Mouse (Mus musculus) CH12.LX (cell line): ENCODE results near the gene Igf1r. TPM values are rescaled to one million over a fixed set of nuclear protein-coding genes. Genes with fewer than 3 reads are reported as not detected.

Source experiments
- DNase-seq: peaks from one replicate; pipeline ENCODE4 v3.0.0-alpha.2; 2013; ENCODE audit errors: extremely low read depth
- H3K27ac ChIP-seq: 2 replicates; pipeline ENCODE4 v1.5.1; 2012; ENCODE audit warnings: low read depth, mild to moderate bottlenecking, control low read depth, moderate library complexity; ENCODE audit not compliant: insufficient read depth
- H3K27me3 ChIP-seq: replicated peaks from 2 replicates; pipeline ENCODE3; 2012; ENCODE audit warnings: inconsistent platforms
- H3K36me3 ChIP-seq, 2 experiments: replicated peaks in 1 of 2; 2 replicates each; pipeline versions ENCODE3 to v1.6.1; 2012; ENCODE audit warnings: inconsistent platforms in 1 of 2, low read length in 1 of 2, mild to moderate bottlenecking in 1 of 2, mixed read lengths in 1 of 2, moderate library complexity in 1 of 2; ENCODE audit not compliant: control insufficient read depth in 1 of 2, insufficient read depth in 1 of 2
- H3K4me1 ChIP-seq, 2 experiments: 2 replicates each; pipeline ENCODE4 v1.6.1; 2012; ENCODE audit warnings: inconsistent platforms in 1 of 2, moderate library complexity in 1 of 2; ENCODE audit not compliant: insufficient read depth in 2 of 2, control insufficient read depth in 1 of 2
- H3K4me2 ChIP-seq: 2 replicates; pipeline ENCODE4 v1.6.1; 2012; ENCODE audit warnings: low read depth, mild to moderate bottlenecking, control low read depth; ENCODE audit not compliant: poor library complexity, insufficient read depth, severe bottlenecking
- H3K4me3 ChIP-seq, 3 experiments: fragments of 150-350 bp in 1 of 3; sonication (generic) in 1 of 3; replicated peaks in 1 of 3; 2 replicates each; pipeline versions ENCODE3 to v1.5.1; 2011 to 2012; ENCODE audit warnings: low read depth in 2 of 3, low read length in 2 of 3, mild to moderate bottlenecking in 2 of 3, moderate library complexity in 2 of 3, control low read depth in 1 of 3, improper control_type of control experiment in 1 of 3, inconsistent platforms in 1 of 3, mixed read lengths in 1 of 3; ENCODE audit not compliant: poor library complexity in 1 of 3
- H3K79me2 ChIP-seq: replicated peaks from 2 replicates; pipeline ENCODE4 v1.6.1; 2012; ENCODE audit warnings: mild to moderate bottlenecking, moderate library complexity; ENCODE audit not compliant: control insufficient read depth, poor library complexity, insufficient read depth, severe bottlenecking; ENCODE audit errors: extremely low read depth
- H3K9ac ChIP-seq: 2 replicates; pipeline ENCODE4 v1.6.1; 2012; ENCODE audit warnings: low read depth, mild to moderate bottlenecking, control low read depth, moderate library complexity; ENCODE audit not compliant: insufficient read depth
- H3K9me3 ChIP-seq: replicated peaks from 2 replicates; pipeline ENCODE3; 2012; ENCODE audit warnings: low read length, inconsistent platforms, mixed read lengths
- CHD1 ChIP-seq: IDR thresholded peaks from 2 replicates; pipeline ENCODE4 v1.6.1; 2012; ENCODE audit warnings: low read depth, low read length, improper control_type of control experiment, inconsistent platforms
- CHD2 ChIP-seq: IDR thresholded peaks from 2 replicates; pipeline ENCODE4 v1.6.1; 2011; ENCODE audit warnings: low read length, improper control_type of control experiment
- CTCF ChIP-seq, 2 experiments: IDR thresholded peaks in 1 of 2; conservative IDR thresholded peaks in 1 of 2; 2 replicates each; pipeline ENCODE4 v1.5.1; 2011 to 2012; ENCODE audit warnings: low read depth in 2 of 2, low read length in 2 of 2, improper control_type of control experiment in 1 of 2, inconsistent platforms in 1 of 2, mild to moderate bottlenecking in 1 of 2, moderate library complexity in 1 of 2
- ELF1 ChIP-seq: IDR thresholded peaks from 2 replicates; pipeline ENCODE4 v1.6.1; 2014; ENCODE audit warnings: low read depth, mild to moderate bottlenecking, inconsistent platforms, low read length, improper control_type of control experiment
- ETS1 ChIP-seq: conservative IDR thresholded peaks from 2 replicates; pipeline ENCODE4 v1.6.1; 2012; ENCODE audit warnings: low read depth, mild to moderate bottlenecking, inconsistent platforms, low read length, improper control_type of control experiment, moderate library complexity
- GABPA ChIP-seq: IDR thresholded peaks from 2 replicates; pipeline ENCODE4 v1.6.1; 2012; ENCODE audit warnings: low read depth, low read length, improper control_type of control experiment, inconsistent platforms; ENCODE audit not compliant: insufficient replicate concordance
- JUN ChIP-seq: IDR thresholded peaks from 2 replicates; pipeline ENCODE4 v1.6.1; 2011; ENCODE audit warnings: low read depth, mild to moderate bottlenecking, low read length, improper control_type of control experiment, moderate library complexity; ENCODE audit not compliant: insufficient read depth
- MAX ChIP-seq: IDR thresholded peaks from 2 replicates; pipeline ENCODE4 v1.6.1; 2011; ENCODE audit warnings: low read length, improper control_type of control experiment
- MAZ ChIP-seq: IDR thresholded peaks from 2 replicates; pipeline ENCODE4 v1.6.1; 2012; ENCODE audit warnings: low read depth, mild to moderate bottlenecking, inconsistent platforms, low read length, improper control_type of control experiment, moderate library complexity
- POLR2A ChIP-seq: IDR thresholded peaks from 2 replicates; pipeline ENCODE4 v1.6.1; 2011; ENCODE audit warnings: low read depth, mild to moderate bottlenecking, improper control_type of control experiment, low read length
- POLR2AphosphoS2 ChIP-seq: IDR thresholded peaks from 2 replicates; pipeline ENCODE4 v1.6.1; 2011; ENCODE audit warnings: low read depth, low read length, improper control_type of control experiment
- RAD21 ChIP-seq: IDR thresholded peaks from 2 replicates; pipeline ENCODE4 v1.6.1; 2011; ENCODE audit warnings: low read depth, mild to moderate bottlenecking, low read length, improper control_type of control experiment, moderate library complexity
- SIN3A ChIP-seq: IDR thresholded peaks from 2 replicates; pipeline ENCODE4 v1.6.1; 2012; ENCODE audit warnings: low read length, improper control_type of control experiment, inconsistent platforms
- SMC3 ChIP-seq: IDR thresholded peaks from 2 replicates; pipeline ENCODE4 v1.6.1; 2011; ENCODE audit warnings: low read depth, low read length, improper control_type of control experiment
- TBP ChIP-seq: conservative IDR thresholded peaks from 2 replicates; pipeline ENCODE4 v1.6.1; 2011; ENCODE audit warnings: low read depth, low read length, improper control_type of control experiment
- TCF12 ChIP-seq: IDR thresholded peaks from 2 replicates; pipeline ENCODE4 v1.6.1; 2014; ENCODE audit warnings: low read depth, mild to moderate bottlenecking, inconsistent platforms, low read length, improper control_type of control experiment
- UBTF ChIP-seq: IDR thresholded peaks from 2 replicates; pipeline ENCODE4 v1.6.1; 2012; ENCODE audit warnings: low read depth, mild to moderate bottlenecking, inconsistent platforms, low read length, improper control_type of control experiment, moderate library complexity
- USF2 ChIP-seq: conservative IDR thresholded peaks from 2 replicates; pipeline ENCODE4 v1.6.1; 2011; ENCODE audit warnings: low read depth, low read length, improper control_type of control experiment
- ZC3H11A ChIP-seq: IDR thresholded peaks from 2 replicates; pipeline ENCODE4 v1.6.1; 2012; ENCODE audit warnings: low read depth, mild to moderate bottlenecking, inconsistent platforms, low read length, improper control_type of control experiment
- ZKSCAN1 ChIP-seq: IDR thresholded peaks from 2 replicates; pipeline ENCODE4 v1.6.1; 2012; ENCODE audit warnings: low read depth, inconsistent platforms, low read length, improper control_type of control experiment, borderline replicate concordance
- ZMIZ1 ChIP-seq: IDR thresholded peaks from 2 replicates; pipeline ENCODE4 v1.6.1; 2012; ENCODE audit warnings: low read depth, mild to moderate bottlenecking, inconsistent platforms, low read length, improper control_type of control experiment
- ZNF384 ChIP-seq: IDR thresholded peaks from 2 replicates; pipeline ENCODE4 v1.6.1; 2012; ENCODE audit warnings: low read depth, low read length, improper control_type of control experiment, inconsistent platforms
- dilution Hi-C: fragments of 300-500 bp; cut with MboI; formaldehyde crosslinking; loops from 2 replicates; pipeline ENCODE4 v1.14.3; 2020; ENCODE audit warnings: low sequenced_read_pairs; ENCODE audit not compliant: extremely low pct_unique_long_range_greater_than_20kb, extremely low pct_ligation_motif_present
- in situ Hi-C: fragments of 300-500 bp; cut with MboI; formaldehyde crosslinking; loops from 3 replicates; pipeline ENCODE4 v1.14.3; 2019; ENCODE audit warnings: low sequenced_read_pairs, low pct_ligation_motif_present, low pct_unique_long_range_greater_than_20kb, mixed read lengths
- polyA plus RNA-seq: library from polyadenylated mRNA; unstranded; fragments of >175 nt; gene quantifications from 2 replicates; pipeline ENCODE4 v1.2.1, GENCODE M21; 2012; ENCODE audit warnings: low read depth; ENCODE audit not compliant: insufficient read length
- total RNA-seq, 2 experiments: library from RNA; depleted of rRNA; stranded (reverse); fragments of 300-350 nt in 1 of 2; fragments of >200 nt in 1 of 2; gene quantifications; 2 replicates each; pipeline ENCODE4 v1.2.3; 2012 to 2014

Gene Igf1r
- total and polyA plus RNA-seq, 3 experiments, result 0.19 to 1.6 (median 0.29) TPM

GRCm38 (mm10) chr7:68264531-68264930, 311.9 kb downstream of the Igf1r start:
- Histone ChIP-seq H3K36me3 (no peaks in the 10 kb centered on the region), H3K27me3 (no peaks in the 10 kb centered on the region), H3K79me2 (no peaks in the 10 kb centered on the region), H3K9me3 (peaks cover 2% of the 10 kb centered on the region), H3K27ac (no peak overlapping the region), H3K4me3 (no peak overlapping the region), H3K4me1 (peaks cover 7 to 15% of the 10 kb centered on the region in 2 experiments), H3K4me2 (no peak overlapping the region), H3K9ac (no peak overlapping the region)
- dilution Hi-C loops, result no loop called here
- DNase-seq, result no peak
- in situ Hi-C loops, result no loop called here
- TF ChIP-seq UBTF, result no peak
- TF ChIP-seq ZMIZ1, result no peak
- TF ChIP-seq CHD2, result no peak
- TF ChIP-seq TBP, result no peak
- no peak for TF ChIP-seq SIN3A
- no peak for TF ChIP-seq ETS1
- TF ChIP-seq ZC3H11A, result no peak
- no peak for TF ChIP-seq ZNF384
- TF ChIP-seq MAZ, result no peak
- no peak for TF ChIP-seq ELF1
- TF ChIP-seq USF2, result no peak
- TF ChIP-seq GABPA, result no peak
- TF ChIP-seq RAD21, result no peak
- TF ChIP-seq ZKSCAN1, result no peak
- no peak for TF ChIP-seq CTCF (conservative IDR thresholded peaks at IDR 0.05 in 1 of 2, IDR thresholded peaks at IDR 0.05 in 1 of 2; ENCODE audit: low read depth in 2 of 2, low read length in 2 of 2)

GRCm38 (mm10) chr7:68265391-68265790, 312.8 kb downstream of the Igf1r start:
- Histone ChIP-seq H3K9me3 (peaks cover 2% of the 10 kb centered on the region), H3K4me3 (no peak overlapping the region), H3K9ac (no peak overlapping the region), H3K27ac (no peak overlapping the region), H3K4me2 (no peak overlapping the region), H3K79me2 (no peaks in the 10 kb centered on the region), H3K4me1 (peaks cover 7 to 15% of the 10 kb centered on the region in 2 experiments), H3K27me3 (no peaks in the 10 kb centered on the region), H3K36me3 (no peaks in the 10 kb centered on the region)
- DNase-seq, result no peak
- in situ Hi-C loops (no loop called here), dilution Hi-C loops (no loop called here)
- TF ChIP-seq SMC3 (no peak), ZMIZ1 (no peak), MAX (no peak), RAD21 (no peak), POLR2AphosphoS2 (no peak), POLR2A (no peak), JUN (no peak), CHD1 (no peak), SIN3A (no peak), CHD2 (no peak), TCF12 (no peak)
